Mouse (Mus musculus) retina, adult 2 months (tissue): ENCODE measurements at regions not wholly inside any gene's neighbourhood (a gene's known extent, or its start where the extent isn't known, plus 50 kb on each side); places are given as distances from the start of the nearest gene placed in this dataset.
A peak's percentile ranks its signal among the peaks of the same experiment; 100 is the strongest.
"Not testable (repeated sequence)": the region's sequence is repeated elsewhere in the genome, so short reads cannot be mapped to it uniquely, and the experiment has no call there.

Experiments used
- DNase-seq: peaks from one replicate; pipeline ENCODE4 v3.0.0-alpha.2; 2012; ENCODE audit warnings: low read depth, low spot score

DNA sequence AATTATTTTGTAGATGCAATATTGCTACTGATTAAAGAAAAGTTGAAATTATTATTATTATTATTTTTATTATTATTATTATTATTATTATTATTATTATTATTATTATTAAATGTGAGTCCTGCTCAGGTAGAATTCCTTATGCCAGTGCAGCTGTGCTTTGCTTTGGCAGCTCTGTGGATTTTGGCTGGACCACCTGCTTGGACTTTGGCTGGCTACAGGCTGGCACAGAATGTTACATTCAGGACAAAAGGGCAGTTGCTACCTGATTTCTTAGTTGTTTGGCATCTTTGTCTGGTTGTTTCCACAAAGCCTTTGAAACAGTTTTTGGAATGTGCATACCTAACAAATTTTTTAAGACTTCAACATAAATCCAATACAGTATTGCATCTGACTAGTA lies 307.7 kb upstream of the Adamts5 start:
- DNase-seq: no peak

DNA sequence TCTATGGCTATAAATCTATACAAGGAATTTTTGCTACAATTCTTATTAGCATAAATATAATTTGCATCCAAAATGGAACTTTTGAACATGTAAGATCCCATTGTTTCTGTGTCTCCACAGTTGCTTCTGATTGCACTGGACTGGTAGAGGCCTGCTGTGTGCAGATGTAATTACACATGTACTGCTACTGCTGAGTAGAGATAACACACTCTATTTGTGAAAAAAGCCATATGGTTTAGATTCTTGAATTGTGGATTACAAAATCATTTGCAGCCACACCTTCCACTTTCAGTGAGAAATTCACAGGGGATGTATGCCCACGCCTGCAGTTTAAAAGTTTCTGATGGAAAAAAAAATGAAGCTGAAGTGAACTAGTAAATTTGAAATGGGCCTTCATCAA lies 288.2 kb upstream of the Adamts5 start:
- DNase-seq: no peak

DNA sequence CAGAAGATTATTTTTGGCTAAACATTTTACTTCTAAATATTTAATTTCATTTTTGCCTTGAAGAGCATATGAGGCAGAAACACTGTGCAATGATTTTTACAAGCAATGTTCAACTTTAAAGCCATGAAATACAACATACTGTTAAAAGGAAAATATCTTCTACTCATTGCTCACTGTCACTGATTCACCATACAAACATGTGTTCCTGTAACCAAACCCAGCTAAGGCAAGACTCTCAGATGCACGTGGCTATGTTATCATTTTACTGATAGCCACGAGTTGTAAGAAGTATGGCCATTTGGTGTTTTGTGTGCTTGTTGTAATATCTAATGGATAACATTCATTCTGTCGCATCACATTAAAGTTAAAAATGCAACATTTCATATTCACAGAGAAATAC lies 287.3 kb upstream of the Adamts5 start:
- DNase-seq: no peak

DNA sequence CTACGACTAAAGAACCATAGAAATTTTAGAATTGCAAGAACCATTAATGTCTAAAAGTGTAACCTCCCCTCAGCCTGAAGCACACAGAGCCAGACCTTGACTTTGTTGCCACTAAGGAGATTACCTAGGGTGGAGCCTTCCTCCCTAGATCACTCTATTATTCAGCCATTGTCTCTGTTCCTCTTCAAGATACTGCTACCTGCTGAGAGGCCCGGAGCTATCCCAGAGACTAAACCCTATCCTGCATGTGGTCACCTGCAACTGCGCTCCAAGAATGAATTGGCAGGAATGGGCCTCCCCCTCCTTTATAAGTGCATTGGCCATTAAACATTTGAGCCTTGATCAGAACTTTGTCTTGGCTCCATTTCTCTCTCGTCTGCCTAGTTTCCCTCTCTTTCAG lies 286.0 kb upstream of the Adamts5 start:
- not testable (repeated sequence) for DNase-seq

DNA sequence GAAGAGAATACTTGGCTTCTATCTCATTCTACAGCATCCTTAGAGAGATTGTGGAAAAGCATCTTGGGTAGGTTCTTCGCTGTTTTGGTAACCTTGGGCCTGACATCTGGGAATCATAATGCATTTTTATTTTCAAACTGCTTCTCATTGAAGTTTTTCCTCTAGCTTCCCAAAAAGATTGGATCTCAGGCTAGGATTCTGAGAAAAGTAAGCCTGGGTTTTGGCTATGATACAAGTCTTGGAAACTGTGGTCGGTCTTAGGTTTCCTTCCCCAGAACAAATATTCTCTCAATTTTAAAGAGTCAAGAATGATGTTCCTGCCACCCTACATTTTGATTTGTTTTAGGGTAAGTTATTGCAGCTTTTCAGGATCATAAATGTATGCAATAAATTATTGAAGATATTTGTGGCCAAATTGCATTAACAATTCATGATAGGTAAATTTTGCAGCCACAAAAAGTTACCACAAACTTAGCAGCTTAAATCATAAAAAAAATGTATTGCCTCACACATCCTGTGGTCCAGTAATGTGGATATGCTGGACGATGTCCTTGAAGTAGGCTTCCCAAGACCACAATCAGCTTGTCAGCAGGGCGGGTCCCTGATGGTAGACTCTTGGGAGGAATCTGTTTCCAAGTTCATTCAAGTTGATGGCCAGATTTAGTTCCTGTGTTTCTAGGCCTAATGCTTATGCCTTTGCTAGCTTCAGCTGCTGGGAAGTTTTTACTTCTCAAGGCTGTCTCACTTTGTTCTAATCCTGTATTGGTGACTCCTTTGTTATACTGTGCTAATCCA lies 257.6 kb upstream of the Adamts5 start:
- no peak for DNase-seq

DNA sequence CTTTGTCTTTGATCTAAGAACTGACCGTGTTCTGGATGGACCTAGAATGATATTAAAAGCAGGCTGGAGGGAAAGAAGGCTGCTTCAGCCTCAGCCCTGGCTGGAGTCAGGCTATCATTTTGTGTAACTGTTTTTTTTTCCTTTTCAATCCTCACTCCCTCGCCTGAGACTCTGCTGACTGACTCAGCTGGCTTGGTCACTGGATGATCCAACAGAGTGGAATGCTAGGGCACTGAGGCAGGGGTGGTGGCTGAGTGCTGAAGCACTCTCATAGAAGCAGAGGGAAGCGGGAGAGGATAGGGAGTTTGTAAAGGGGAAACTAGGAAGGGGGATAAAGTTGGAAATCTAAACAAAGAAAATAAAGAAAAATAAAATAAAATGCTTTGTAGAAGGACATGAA lies 236.5 kb upstream of the Adamts5 start:
- DNase-seq: no peak

DNA sequence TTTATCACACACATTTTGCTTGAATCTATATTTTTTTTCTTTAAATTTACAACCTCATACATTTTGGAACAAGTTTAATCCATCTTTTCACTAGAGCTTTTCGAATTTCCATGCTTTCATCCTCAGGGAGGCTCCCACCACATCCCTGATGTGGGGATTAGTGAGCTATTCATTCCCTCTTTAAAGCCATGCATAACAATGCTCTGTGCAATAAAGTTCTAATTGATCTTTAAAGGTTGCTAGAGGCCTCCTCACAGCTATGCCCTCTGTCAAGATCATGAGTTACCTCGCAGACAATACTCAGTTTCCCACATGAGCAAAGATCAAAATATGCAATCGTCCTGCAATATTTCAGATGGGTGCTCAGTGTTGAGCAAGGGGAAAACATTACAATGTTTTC lies 234.5 kb upstream of the Adamts5 start:
- no peak for DNase-seq

DNA sequence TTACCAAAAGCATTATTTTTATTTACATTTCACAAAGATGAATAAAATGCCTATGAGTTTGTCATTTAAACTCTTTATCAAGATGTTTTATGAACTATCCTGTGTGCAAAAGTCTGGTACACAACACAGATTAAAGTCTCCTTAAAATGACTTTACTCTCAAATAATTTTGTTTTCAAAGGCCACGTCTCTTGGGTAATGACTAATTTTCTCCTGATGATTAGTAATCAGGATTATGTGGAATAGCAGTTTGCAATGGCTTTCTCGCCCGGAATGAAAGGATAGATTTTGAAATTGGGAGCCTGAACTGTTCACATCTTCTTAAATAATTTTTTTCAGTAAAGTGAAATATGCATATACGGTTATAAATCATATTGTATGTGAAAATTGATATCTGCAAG lies 225.8 kb upstream of the Adamts5 start:
- no peak for DNase-seq

DNA sequence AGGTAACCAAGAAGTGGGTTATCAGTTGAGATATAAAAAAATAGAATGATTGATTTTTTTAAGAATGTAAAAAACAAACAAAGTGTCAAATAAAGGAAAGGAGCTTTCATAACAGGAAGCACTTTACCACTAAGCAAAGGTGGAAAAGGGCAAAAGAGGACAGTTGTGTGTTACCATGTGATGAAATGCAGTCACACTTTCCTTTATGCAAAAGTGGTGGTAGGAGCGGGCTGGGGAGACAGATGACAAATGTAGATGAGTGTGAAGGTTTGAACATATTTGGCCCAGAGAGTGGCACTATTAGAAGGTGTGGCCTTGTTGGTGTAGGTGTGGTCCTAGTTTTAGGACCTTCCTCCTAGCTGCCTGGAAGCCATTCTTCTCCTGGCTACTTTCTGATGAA lies 222.6 kb upstream of the Adamts5 start:
- no peak for DNase-seq

DNA sequence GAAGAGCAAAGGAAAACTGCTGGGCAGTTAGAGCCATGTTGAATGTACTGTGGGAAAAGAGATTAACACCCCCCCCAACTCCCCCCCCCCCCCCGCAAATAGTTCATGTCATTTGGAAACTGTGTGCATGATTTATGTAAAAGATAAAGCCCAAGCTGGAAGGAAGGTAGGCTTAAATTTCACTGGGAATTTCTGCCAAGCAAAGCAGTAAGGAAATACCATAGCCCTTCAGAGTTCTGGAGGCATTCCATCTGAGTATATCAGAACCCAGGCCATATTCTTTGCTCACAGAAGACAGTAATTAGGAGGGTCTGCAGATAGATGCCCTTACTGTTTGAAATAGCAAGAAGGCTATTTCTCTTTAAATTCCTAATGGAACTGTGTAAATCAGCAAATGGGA lies 221.3 kb upstream of the Adamts5 start:
- no peak for DNase-seq

DNA sequence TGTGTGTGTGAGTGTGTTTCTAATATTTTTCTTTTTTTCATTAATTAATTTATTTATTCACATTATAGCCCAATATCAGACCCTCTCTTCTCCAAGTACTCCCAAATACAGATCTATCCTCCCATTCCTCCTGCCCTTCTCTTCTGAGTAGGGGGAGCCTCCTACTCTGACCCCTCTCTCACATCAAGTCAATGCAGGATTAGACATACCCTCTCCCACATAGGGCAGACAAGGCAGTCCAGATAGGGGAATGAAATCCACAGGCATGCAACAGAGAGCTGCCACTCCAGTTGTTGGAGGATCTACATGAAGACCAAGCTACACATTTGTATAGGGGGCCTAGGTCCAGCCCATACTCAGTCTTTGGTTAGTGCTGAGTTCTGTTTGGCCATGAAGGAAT lies 216.3 kb upstream of the Adamts5 start:
- DNase-seq: no peak

DNA sequence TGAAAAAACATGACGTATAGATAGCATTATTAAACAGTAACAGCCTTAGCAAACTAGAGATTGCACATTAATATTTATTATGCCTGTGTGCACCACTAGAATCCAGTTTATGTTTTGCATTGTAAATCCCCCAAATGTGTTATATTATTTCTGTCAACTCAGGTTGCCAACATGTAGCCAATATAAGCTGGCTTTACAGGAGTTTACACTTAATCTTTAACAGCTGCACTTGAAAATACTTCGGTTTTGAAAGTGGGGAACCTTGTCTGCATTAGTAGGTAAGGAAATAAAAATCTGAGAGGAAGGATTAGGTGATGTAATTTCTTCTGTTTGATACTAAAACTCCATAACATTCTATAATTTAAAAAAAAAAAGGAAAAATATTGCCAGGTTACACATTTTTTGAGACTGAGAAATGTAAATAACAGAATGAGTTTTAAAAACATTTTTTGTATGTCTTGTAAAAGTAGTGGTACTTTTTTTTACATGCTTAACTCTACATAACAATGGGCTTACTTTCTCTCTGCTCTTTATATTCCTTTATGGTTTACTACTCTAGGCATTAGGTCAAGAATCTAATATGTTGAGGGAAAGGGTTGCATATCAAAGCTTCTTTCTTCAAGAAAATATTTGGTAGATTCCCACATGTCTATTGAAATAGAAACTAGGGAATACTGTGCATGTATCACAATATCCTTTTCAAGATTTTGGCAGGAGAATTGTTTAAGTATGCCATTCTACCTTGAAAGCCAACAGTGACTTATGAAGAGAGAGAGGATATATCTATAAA lies 214.2 kb upstream of the Adamts5 start:
- DNase-seq: no peak

DNA sequence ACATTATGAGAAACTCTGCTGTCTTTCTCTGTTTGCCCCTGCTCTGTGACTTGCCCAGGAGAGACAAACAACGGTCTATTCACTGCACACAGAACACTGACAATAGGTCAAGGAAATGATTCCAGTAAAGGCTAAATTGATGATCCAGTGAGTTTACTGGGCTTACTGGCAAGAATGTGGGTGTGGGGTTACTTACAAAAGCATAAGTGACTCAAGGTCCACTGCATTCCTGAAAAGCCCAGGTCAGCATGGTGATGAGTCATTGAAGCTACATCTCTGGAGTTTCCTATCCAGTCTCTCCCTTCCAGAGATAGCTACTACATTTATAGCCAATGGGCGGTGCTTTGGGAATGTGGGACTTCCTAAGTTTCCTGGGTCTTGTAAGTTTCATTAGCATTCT lies 192.8 kb upstream of the Adamts5 start:
- no peak for DNase-seq

DNA sequence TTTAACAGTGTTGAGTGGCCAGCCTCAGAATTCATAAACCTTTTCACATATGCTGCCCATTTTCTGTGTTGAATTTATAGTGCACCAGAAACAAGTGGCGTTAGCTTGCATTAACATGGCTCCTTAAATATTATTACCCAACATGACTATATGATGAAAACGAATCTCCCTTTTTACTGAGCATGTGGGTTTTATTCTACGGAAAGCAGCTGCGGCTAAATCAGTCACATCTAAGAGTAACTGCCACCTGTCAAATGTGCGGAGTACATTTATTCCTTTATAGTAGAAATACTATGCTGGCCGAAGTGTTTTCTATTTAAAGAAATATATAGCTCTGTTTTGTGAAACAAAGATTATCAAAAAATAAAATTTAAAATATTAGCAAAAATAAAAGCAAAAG lies 188.5 kb upstream of the Adamts5 start:
- DNase-seq: no peak

DNA sequence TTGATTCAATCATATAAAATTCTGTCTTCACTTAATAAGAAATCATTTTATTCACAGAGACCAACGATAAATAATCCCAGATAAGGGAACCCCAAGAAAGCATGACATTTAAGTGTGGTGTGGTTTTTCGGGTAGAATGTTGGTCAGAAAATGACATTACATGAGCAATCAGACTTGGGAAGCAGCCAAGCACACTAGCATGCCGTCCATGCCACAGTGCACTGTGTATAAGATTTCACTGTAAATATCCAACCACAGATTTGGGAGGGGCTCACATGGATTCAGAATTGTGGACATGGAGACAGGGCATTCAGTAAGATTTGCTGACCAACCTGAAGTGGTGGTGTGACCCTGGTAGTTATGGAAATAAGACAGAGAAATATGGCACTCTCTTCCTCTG lies 185.8 kb upstream of the Adamts5 start:
- DNase-seq: no peak

DNA sequence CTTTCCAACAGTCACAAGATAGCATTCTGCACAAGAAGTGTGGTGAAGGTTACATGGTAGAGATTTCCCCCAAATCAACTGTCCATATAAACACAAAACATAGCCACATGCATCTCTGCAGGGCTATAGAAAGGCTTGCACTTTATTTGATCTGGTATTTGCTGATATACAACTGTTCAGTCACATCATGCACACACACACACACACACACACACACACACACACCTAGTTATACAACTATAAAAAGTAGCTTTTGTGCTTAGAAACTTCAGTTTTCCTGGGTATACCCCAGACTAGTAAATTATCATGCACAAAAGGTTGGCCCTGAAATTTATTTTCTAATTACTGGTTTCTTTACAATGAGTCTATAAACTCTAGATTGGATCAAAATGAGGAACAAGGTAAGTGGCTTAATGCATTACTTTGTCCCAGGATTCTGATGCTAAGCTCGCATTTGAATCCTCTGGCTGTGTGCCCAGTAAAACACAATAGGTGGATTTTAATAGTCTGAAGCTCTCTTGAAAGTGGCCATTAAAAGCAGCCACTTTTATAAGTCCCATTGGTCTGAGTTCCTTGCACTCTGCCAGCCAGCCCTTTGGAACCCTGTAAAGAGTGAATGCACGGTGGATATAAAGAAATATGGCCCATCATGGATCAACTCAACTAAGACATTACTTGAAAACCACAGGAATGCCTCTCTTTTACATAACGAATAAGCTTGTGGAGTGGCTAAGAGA lies 166.2 kb upstream of the Adamts5 start:
- peak; percentile 0 for DNase-seq

DNA sequence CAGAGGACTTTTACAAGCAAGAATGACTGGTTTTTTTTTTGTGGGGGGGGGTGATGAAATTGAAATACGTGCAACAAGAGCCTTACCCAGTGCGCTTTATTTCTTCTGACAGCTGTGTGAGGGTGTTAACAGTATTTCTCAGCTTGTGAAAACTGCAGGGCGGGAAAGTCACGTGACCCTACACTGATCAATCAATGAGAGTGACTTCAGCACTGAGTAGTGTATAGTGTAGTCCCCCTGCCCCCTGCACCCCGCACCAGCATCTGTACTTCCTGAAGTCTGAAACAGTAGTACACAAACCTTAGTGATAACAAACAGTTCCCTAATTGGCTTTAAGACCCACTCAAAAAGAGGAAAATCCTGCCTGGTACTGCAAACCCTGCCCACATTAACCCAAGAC lies 158.5 kb upstream of the Adamts5 start:
- no peak for DNase-seq

DNA sequence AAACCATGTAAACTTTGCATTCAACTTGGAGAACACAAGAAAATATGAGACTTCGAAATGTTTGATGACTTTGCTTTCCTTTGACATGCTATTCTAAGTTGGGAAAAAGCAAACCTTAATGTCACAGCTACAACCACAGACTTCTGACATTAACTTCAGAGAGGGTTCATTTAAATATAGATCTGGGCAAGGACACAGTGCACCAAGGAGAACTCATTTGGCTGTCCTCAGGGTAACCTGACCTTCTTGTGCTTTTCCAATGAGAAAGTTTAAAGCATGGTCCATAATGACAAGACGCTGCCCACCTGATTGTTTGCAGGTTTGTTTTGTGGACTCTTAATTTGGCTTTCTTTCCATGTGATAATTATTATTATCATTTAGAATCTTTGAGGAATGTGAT lies 143.1 kb upstream of the Adamts5 start:
- no peak for DNase-seq

DNA sequence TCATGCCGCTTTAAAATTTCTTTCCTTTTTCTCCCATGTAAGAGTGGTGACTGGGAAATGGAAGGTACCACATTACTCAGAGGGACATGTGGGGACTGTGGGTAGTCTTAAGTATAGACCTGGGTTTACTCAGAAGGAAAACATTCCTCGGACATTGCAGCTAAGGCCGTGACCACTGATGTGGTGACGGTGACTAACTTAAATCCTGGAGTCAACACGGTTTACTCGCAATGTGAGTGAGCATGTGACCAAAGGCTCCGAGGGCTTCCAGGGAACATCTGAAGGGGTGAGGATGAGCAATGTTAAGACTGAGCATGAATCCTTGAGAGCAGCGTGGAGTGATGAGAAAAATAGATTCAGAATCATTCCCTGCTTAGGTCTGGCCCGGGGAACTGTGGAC lies 133.1 kb upstream of the Adamts5 start:
- DNase-seq: no peak

DNA sequence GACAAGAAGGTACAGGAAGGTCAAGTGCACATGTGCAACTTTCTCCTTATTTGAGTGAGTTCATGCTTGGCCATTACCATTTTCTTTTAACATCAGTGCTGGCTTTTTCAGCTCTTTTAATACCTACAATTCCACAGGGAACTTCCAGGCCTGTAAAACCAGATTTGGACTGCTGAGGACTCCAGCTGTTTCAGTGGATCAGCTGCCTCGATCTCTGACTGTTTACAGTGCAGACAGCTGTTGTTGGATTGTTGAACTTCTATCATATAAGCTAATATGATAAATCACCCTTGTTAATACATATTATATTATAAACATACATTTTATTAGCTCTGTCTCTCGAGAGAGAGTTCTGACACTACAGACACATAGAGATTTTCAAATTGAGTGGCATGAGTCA lies 126.1 kb upstream of the Adamts5 start:
- DNase-seq: no peak

DNA sequence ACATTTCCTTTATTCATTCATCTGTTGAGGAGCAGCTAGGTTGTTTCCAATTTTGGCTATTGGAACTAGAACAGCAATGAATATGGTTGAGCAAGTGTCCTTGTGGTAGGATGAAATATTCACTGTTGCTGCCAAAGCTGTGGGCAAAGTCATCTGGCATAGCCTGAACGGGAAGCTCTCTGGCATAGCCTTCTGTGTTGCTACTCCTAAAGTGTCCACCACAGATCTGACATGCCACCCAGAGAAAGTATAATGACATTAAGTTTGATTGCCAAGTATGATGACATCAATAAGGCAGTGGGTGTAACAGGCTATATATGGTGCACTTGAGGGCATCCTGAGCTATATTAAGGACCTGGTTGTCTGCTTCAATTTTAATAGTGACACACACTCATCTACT lies 113.7 kb upstream of the Adamts5 start:
- DNase-seq: no peak

DNA sequence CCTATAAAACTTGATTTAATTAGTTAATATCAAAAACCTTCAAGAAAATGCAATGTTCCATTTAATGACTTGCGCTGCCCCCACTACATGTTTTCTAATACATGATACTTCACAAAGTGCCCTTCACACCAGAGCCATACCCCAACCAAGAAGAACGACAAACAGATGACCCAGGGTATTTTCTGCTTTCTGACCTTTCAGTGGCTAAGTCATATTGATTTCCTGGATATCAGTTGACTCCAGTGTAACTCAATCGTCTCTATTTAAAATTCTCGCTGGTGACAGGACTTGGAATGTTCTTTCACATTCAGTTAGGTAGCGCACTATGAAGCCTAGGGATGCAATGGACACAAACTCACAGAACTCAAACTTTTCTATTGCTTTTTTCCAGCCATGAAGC lies 109.4 kb upstream of the Adamts5 start:
- no peak for DNase-seq
